Mouse (Mus musculus) midbrain, embryonic 12.5 days (tissue): ENCODE measurements at regions not wholly inside any gene's neighbourhood (a gene's known extent, or its start where the extent isn't known, plus 50 kb on each side); places are given as distances from the start of the nearest gene placed in this dataset.
A peak's percentile ranks its signal among the peaks of the same experiment; 100 is the strongest.

ENCODE experiments used
- ATAC-seq: fragments of 200-750 bp; cut with Nextera tagmentation; 2 replicates; pipeline ENCODE4 v1.8.0; 2017; ENCODE audit warnings: low read depth, moderate TSS enrichment, moderate library complexity; ENCODE audit not compliant: low FRiP score
- H3K27ac ChIP-seq: fragments of 300-500 bp; sonication (generic); replicated peaks from 2 replicates; pipeline ENCODE4 v1.5.1; 2016; ENCODE audit warnings: mild to moderate bottlenecking
- H3K27me3 ChIP-seq: fragments of 300-500 bp; sonication (generic); 2 replicates; pipeline ENCODE4 v1.6.1; 2016; ENCODE audit warnings: mild to moderate bottlenecking
- H3K36me3 ChIP-seq: fragments of 300-500 bp; sonication (generic); 2 replicates; pipeline ENCODE4 v1.6.1; 2016
- H3K4me1 ChIP-seq: fragments of 300-500 bp; sonication (generic); 2 replicates; pipeline ENCODE4 v1.6.1; 2016
- H3K4me2 ChIP-seq: fragments of 300-500 bp; sonication (generic); replicated peaks from 2 replicates; pipeline ENCODE4 v1.6.1; 2016; ENCODE audit warnings: mild to moderate bottlenecking, moderate library complexity
- H3K4me3 ChIP-seq: fragments of 300-500 bp; sonication (generic); 2 replicates; pipeline ENCODE4 v1.5.1; 2016; ENCODE audit warnings: mild to moderate bottlenecking
- H3K9ac ChIP-seq: fragments of 300-500 bp; sonication (generic); replicated peaks from 2 replicates; pipeline ENCODE4 v1.6.1; 2016; ENCODE audit warnings: mild to moderate bottlenecking, moderate library complexity
- H3K9me3 ChIP-seq: fragments of 300-500 bp; sonication (generic); 2 replicates; pipeline ENCODE4 v1.6.1; 2016; ENCODE audit warnings: mild to moderate bottlenecking
- WGBS: fragments of 180-500 bp; shearing (Covaris S2); methylation state at CpG from one replicate; pipeline ENCODE4 v1.1.7; 2016; 5-methylcytosine and 5-hydroxymethylcytosine counted together

GRCm38 (mm10) chr14:105732221-105733012, 164.2 kb downstream of the Spry2 start:
- no peaks in the 10 kb centered on the region for H3K27me3 ChIP-seq
- ATAC-seq = peak; percentile 95
- H3K36me3 ChIP-seq = no peaks in the 10 kb centered on the region
- H3K4me2 ChIP-seq = peak overlapping the region; percentile 62
- H3K9me3 ChIP-seq = no peaks in the 10 kb centered on the region
- peaks cover 26% of the 10 kb centered on the region for H3K4me1 ChIP-seq
- peak overlapping the region; percentile 84 for H3K27ac ChIP-seq
- WGBS = under 1% methylated on average over 13 of the region's 13 CpGs
- peak overlapping the region; percentile 41 for H3K4me3 ChIP-seq
- peak overlapping the region; percentile 29; the same call in 1 of the 2 replicates for H3K9ac ChIP-seq

GRCm38 (mm10) chr14:105730786-105731185, 165.8 kb downstream of the Spry2 start:
- H3K36me3 ChIP-seq = no peaks in the 10 kb centered on the region
- H3K4me1 ChIP-seq = peaks cover 26% of the 10 kb centered on the region
- ATAC-seq = peak; percentile 62
- no peaks in the 10 kb centered on the region for H3K9me3 ChIP-seq
- no peaks in the 10 kb centered on the region for H3K27me3 ChIP-seq
- H3K4me2 ChIP-seq = peak overlapping the region; percentile 15; the same call in 1 of the 2 replicates
- 12% methylated on average over 4 of the region's 4 CpGs for WGBS
- no peak overlapping the region for H3K4me3 ChIP-seq
- no peak overlapping the region for H3K9ac ChIP-seq
- H3K27ac ChIP-seq = no peak overlapping the region

GRCm38 (mm10) chr14:105728841-105729240, 167.8 kb downstream of the Spry2 start:
- H3K36me3 ChIP-seq = no peaks in the 10 kb centered on the region
- no peak overlapping the region for H3K4me2 ChIP-seq
- H3K4me1 ChIP-seq = peaks cover 26% of the 10 kb centered on the region
- no peaks in the 10 kb centered on the region for H3K27me3 ChIP-seq
- WGBS = 88% methylated on average over 5 of the region's 5 CpGs
- no peak overlapping the region for H3K4me3 ChIP-seq
- no peak overlapping the region for H3K9ac ChIP-seq
- H3K27ac ChIP-seq = no peak overlapping the region
- ATAC-seq = no peak
- no peaks in the 10 kb centered on the region for H3K9me3 ChIP-seq

GRCm38 (mm10) chr14:105725741-105726140, 170.9 kb downstream of the Spry2 start:
- Histone ChIP-seq H3K4me3 (no peak overlapping the region), H3K4me2 (no peak overlapping the region), H3K27ac (no peak overlapping the region), H3K27me3 (no peaks in the 10 kb centered on the region), H3K4me1 (peaks cover 2% of the 10 kb centered on the region), H3K36me3 (no peaks in the 10 kb centered on the region), H3K9ac (no peak overlapping the region), H3K9me3 (no peaks in the 10 kb centered on the region)
- WGBS = 25% methylated on average over 8 of the region's 8 CpGs
- no peak for ATAC-seq

- 80% methylated on average over 2 of the region's 2 CpGs for WGBS
- Histone ChIP-seq H3K27ac (no peak overlapping the region), H3K27me3 (no peaks in the 10 kb centered on the region), H3K36me3 (no peaks in the 10 kb centered on the region), H3K9me3 (no peaks in the 10 kb centered on the region), H3K4me1 (no peaks in the 10 kb centered on the region; the same call in 1 of the 2 replicates), H3K9ac (no peak overlapping the region), H3K4me3 (no peak overlapping the region), H3K4me2 (no peak overlapping the region)
- no peak for ATAC-seq
Observed at GRCm38 (mm10) chr14:105722923-105723322, 173.7 kb downstream of the Spry2 start.

GRCm38 (mm10) chr14:105721576-105721975, 175.0 kb downstream of the Spry2 start:
- no peak for ATAC-seq
- no peaks in the 10 kb centered on the region for H3K9me3 ChIP-seq
- H3K4me3 ChIP-seq = no peak overlapping the region
- H3K9ac ChIP-seq = no peak overlapping the region
- no peak overlapping the region for H3K4me2 ChIP-seq
- no peaks in the 10 kb centered on the region; the same call in 1 of the 2 replicates for H3K4me1 ChIP-seq
- H3K36me3 ChIP-seq = no peaks in the 10 kb centered on the region
- H3K27me3 ChIP-seq = no peaks in the 10 kb centered on the region
- WGBS = 93% methylated on average over 3 of the region's 3 CpGs
- no peak overlapping the region for H3K27ac ChIP-seq

GRCm38 (mm10) chr14:105720816-105721510, 175.7 kb downstream of the Spry2 start:
- WGBS = 87% methylated on average over 6 of the region's 6 CpGs
- no peak for ATAC-seq

GRCm38 (mm10) chr14:105718676-105719441, 177.8 kb downstream of the Spry2 start:
- no peak overlapping the region for H3K4me2 ChIP-seq
- no peak overlapping the region for H3K27ac ChIP-seq
- H3K4me3 ChIP-seq = no peak overlapping the region
- no peaks in the 10 kb centered on the region for H3K27me3 ChIP-seq
- ATAC-seq = no peak
- H3K9me3 ChIP-seq = no peaks in the 10 kb centered on the region
- 83% methylated on average over 6 of the region's 6 CpGs for WGBS
- no peak overlapping the region for H3K9ac ChIP-seq
- H3K36me3 ChIP-seq = no peaks in the 10 kb centered on the region
- no peaks in the 10 kb centered on the region for H3K4me1 ChIP-seq

More at GRCm38 (mm10) chr14:105720816-105721510, 175.7 kb downstream of the Spry2 start:
- H3K27me3 ChIP-seq = no peaks in the 10 kb centered on the region
- H3K27ac ChIP-seq = no peak overlapping the region
- H3K9ac ChIP-seq = no peak overlapping the region
- H3K4me1 ChIP-seq = no peaks in the 10 kb centered on the region; the same call in 1 of the 2 replicates
- no peaks in the 10 kb centered on the region for H3K9me3 ChIP-seq
- no peak overlapping the region for H3K4me2 ChIP-seq
- no peaks in the 10 kb centered on the region for H3K36me3 ChIP-seq
- H3K4me3 ChIP-seq = no peak overlapping the region

GRCm38 (mm10) chr14:105717821-105718220, 178.8 kb downstream of the Spry2 start:
- no peaks in the 10 kb centered on the region for H3K27me3 ChIP-seq
- H3K9ac ChIP-seq = no peak overlapping the region
- WGBS = 73% methylated on average over 2 of the region's 2 CpGs
- H3K27ac ChIP-seq = no peak overlapping the region
- H3K4me3 ChIP-seq = no peak overlapping the region
- H3K4me1 ChIP-seq = no peaks in the 10 kb centered on the region
- no peak overlapping the region for H3K4me2 ChIP-seq
- no peaks in the 10 kb centered on the region for H3K36me3 ChIP-seq
- no peak for ATAC-seq
- no peaks in the 10 kb centered on the region for H3K9me3 ChIP-seq

- Histone ChIP-seq H3K9me3 (no peaks in the 10 kb centered on the region), H3K27ac (no peak overlapping the region), H3K27me3 (no peaks in the 10 kb centered on the region), H3K9ac (no peak overlapping the region), H3K4me3 (no peak overlapping the region), H3K4me2 (no peak overlapping the region), H3K36me3 (no peaks in the 10 kb centered on the region), H3K4me1 (no peaks in the 10 kb centered on the region)
- WGBS = 85% methylated on average over 2 of the region's 2 CpGs
- ATAC-seq = no peak
Observed at GRCm38 (mm10) chr14:105708691-105709090, 187.9 kb downstream of the Spry2 start.

- no peak for ATAC-seq
- no peak overlapping the region for H3K9ac ChIP-seq
Observed at GRCm38 (mm10) chr14:105706756-105707155, 189.9 kb downstream of the Spry2 start.

GRCm38 (mm10) chr14:105698616-105699015, 198.0 kb downstream of the Spry2 start:
- Histone ChIP-seq H3K4me3 (no peak overlapping the region), H3K9ac (no peak overlapping the region), H3K9me3 (no peaks in the 10 kb centered on the region), H3K4me1 (no peaks in the 10 kb centered on the region), H3K27me3 (no peaks in the 10 kb centered on the region), H3K4me2 (no peak overlapping the region), H3K36me3 (no peaks in the 10 kb centered on the region), H3K27ac (no peak overlapping the region)
- 26% methylated on average over 1 of the region's 1 CpGs for WGBS
- no peak for ATAC-seq

More at GRCm38 (mm10) chr14:105706756-105707155, 189.9 kb downstream of the Spry2 start:
- H3K9me3 ChIP-seq = no peaks in the 10 kb centered on the region
- WGBS = 95% methylated on average over 7 of the region's 7 CpGs
- H3K36me3 ChIP-seq = no peaks in the 10 kb centered on the region
- no peak overlapping the region for H3K4me2 ChIP-seq
- no peaks in the 10 kb centered on the region for H3K27me3 ChIP-seq
- H3K4me1 ChIP-seq = no peaks in the 10 kb centered on the region
- H3K4me3 ChIP-seq = no peak overlapping the region
- H3K27ac ChIP-seq = no peak overlapping the region
